Mouse (Mus musculus): ENCODE results near the gene Ptprj.

The Ptprj gene

GRCm38 (mm10) chr2:90522455-90522854 is 58.0 kb downstream of the Ptprj start:
- DNase-seq (ENCODE audit: low spot score), result no peak

DNA sequence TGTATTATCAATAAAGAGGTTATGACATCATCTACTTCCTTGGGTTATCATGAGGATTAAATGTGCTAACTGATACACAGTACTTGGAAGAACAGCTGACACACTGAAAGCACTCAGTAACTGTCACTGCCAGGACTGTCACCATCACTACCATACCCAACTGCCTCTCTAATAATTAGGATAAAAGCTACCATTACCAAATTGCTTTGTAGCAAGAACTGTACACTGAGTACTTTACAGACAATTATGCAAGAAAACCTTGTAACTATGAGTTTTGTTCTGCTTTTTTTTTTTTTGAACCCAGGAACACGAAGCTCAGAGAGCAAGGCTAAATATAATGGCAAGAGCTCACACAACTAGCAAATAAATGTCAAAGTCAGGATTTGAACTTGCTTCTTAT is 58.5 kb downstream of the Ptprj start:
- no peak for DNase-seq (ENCODE audit: low spot score)

DNA sequence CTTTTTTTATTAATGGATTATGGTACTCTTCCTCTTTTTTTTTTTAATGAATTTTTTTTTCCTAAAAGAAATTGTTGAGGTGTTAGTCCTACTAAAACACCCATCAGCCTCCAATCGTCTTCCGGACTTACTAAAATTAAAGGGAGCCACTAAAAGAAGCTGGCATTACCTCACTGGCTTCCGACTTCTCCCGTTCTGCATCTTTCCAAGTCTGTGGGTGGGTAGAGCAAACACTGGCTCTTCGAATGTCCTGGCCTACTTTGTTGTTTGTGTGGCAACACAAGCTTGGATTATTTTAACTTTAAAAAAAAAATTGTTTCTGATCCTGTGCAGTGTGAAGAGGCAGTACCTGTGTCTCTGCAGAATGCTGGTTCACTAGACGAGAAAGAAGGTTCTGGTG is 62.2 kb downstream of the Ptprj start:
- DNase-seq (ENCODE audit: low spot score), result no peak

DNA sequence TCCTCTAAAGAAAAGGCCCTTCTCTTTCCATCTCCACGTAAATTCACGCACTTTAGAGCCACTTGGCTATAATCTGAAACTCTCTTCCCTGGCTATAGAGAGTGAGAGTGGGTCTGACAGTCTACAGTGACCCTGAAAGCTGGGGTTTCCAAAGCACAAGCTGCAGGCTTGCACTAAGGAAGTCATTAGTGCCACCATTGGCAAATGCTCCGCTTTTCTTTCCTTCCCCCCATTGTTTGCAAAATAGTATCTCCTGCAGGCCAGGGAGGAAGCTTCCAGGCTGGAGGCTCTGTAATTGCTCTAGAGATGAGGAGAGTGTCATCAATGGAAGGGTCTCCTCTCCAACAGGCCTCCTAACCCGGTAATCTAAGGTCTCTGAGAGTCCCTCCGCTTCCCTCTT is 65.5 kb downstream of the Ptprj start:
- DNase-seq (ENCODE audit: low spot score), result no peak

GRCm38 (mm10) chr2:90509268-90509667 is 71.2 kb downstream of the Ptprj start:
- DNase-seq (ENCODE audit: low spot score), result no peak

GRCm38 (mm10) chr2:90506143-90506542 is 74.3 kb downstream of the Ptprj start:
- DNase-seq (ENCODE audit: low spot score), result no peak

GRCm38 (mm10) chr2:90504731-90505171 is 75.7 kb downstream of the Ptprj start:
- no peak for DNase-seq (ENCODE audit: low spot score)

DNA sequence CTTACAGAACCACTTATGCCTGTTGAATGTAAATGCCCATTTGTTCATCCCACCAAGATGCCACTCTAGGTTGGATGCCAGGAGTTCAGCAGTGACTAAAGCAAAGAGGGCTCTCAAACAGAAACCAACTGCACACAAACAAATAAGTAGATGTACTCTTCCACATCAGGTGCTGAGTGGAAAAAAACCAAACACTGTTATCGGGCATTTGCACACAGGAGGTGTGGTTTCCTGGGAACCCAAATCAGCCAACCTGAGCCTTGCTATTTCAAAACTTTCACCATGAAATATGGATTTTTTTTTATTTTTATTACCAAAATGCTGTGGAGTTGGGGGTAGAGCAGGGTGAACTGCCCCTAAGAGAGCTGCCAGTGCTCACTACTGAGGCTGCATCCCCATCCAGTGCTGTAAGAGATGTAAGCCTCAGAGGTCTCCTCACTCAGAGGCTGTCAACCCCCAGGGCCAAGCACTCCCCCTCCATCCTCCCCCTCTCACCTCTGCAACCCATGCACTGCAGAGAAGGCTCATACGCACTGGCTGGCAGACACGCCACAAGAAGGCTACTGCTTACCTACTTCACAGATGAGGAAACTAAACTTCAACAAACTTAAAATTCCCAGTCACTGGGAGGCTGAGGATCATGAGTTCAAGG is 77.1 kb downstream of the Ptprj start:
- no peak for DNase-seq (ENCODE audit: low spot score)

DNA sequence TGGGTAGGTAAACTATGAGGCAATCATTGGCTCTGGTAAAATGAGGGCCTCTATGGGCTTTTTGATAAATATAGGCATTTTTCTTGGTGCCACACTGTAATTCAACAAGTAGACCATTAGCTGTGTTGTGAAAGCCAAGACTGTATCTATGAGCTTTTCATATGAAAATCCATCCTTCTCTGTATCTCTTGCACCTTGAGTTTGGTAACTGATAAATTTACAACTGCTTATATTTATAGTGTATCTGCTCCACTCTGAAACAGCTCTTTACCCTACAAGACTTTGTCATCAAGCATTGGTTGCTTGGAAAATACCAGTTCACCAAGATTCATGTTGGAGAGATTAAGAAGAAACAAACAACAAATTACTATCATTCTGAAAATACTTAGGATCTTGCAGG is 77.7 kb downstream of the Ptprj start:
- DNase-seq (ENCODE audit: low spot score), result no peak

DNA sequence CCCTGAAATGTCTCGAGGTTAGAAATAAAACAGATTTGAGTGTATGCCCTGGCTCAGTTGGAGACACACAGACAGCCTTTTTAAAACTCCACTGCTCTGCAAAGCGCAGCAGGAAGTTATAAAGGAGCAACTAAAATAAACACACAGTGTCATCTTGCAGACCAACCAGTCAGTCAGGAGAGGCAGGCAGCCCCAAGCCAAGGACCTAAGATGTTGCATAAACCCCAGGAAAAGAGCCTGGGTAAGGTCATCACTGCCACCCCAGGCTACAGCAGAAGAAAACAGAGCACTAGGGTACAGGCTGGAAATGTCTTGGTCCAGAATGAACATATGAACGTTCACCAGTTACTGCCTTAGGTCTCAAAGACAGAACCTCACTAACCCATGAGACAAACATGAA is 78.7 kb downstream of the Ptprj start:
- no peak for DNase-seq (ENCODE audit: low spot score)

- DNase-seq (ENCODE audit: low spot score), result no peak
These were observed 79.6 kb downstream of the Ptprj start for GRCm38 (mm10) chr2:90500892-90501291.

DNA sequence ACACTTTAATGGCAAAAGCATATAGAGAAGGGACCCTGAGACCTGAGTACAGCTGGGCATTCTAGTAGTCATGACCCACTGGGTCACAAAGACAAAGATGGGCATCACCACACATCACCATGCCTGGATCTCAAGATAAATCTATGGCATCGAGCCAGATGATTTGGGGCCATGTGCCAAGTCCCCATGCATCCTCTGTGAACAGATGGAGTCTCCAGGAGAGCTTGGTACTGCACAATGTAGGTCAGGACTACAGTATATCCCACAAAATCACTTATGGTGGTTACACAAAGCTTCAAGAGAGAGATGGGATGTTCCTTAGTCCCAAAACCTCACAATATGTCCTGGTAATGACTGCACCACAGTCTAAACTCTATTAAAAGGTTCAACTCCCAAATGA is 81.4 kb downstream of the Ptprj start:
- no peak for DNase-seq (ENCODE audit: low spot score)

- no peak for DNase-seq (ENCODE audit: low spot score)
These were observed 82.9 kb downstream of the Ptprj start for GRCm38 (mm10) chr2:90497551-90497950.

- no peak for DNase-seq (ENCODE audit: low spot score)
These were observed 83.8 kb downstream of the Ptprj start for GRCm38 (mm10) chr2:90496680-90497074.

DNA sequence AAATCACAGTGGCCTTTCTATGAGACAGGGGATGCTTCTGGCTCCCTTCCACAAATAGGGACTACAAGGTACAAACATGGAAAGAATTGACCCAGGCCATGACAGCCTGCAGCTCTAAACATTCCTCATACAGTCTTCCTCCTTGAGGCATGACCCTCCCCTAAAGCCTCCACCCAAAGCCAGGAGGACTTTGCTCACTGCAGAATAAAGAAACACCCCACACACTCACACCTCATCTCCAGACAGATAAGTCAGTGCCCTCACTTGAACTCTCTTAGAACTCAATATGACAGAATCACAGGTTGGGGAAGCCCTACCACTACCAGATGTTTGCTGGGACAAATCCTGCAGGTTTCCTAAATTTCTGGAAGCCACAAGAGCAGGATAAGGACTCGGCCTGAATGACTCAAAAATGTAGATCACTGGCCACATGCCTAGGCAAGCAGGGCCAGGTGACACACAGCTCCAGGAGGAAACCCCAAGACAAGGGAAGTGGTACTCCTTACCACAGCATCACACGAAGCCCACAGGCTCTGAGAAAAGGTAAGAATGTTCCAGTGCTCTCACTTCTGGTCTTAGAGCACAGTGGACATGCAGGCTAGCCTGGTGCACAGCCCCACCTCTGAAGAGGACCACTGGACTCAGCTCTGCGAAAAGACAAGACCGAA is 84.3 kb downstream of the Ptprj start:
- DNase-seq (ENCODE audit: low spot score), result no peak

DNA sequence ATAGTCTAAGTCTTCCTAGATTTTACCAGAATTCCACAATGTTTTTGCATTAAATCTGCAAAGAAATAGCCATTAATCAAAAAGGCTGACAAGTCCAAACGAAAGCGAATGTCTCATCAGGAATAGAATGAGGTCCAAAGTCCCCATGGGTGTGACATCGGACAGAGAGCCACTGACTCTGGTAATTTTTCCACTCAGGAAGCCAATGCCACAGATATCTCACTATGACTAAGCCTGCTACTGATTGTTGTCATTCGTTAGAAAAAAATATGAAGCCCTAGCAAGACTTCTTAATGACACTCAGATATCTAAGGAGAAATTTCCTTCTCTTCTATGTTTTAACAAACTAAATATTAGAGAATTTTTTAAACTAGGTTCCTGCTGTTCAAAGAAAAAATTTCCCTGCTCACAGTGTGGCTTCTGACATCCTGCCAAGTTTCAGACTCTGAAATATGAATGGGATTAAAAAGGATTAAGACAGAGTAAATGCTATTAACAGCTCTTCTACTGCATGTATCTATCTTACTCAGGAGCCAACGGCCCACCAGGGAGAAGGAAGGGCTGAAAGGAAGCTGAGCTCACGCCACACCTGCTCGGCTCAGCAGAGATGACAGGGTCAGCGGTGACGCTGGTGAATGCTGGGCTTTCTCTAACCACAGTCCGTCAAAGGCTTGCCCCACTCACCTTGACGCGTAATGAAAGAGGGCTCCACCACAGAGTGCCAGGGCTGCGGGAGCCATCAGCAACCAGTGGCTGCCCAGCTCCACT is 90.0 kb downstream of the Ptprj start:
- no peak for DNase-seq (ENCODE audit: low spot score)

GRCm38 (mm10) chr2:90489839-90490238 is 90.6 kb downstream of the Ptprj start:
- DNase-seq (ENCODE audit: low spot score), result no peak

- no peak for DNase-seq (ENCODE audit: low spot score)
These were observed 91.5 kb downstream of the Ptprj start for GRCm38 (mm10) chr2:90488690-90489590.

GRCm38 (mm10) chr2:90487471-90488238 is 92.8 kb downstream of the Ptprj start:
- no peak for DNase-seq (ENCODE audit: low spot score)

- no peak for DNase-seq (ENCODE audit: low spot score)
These were observed 94.2 kb downstream of the Ptprj start for GRCm38 (mm10) chr2:90486226-90486755.

- no peak for DNase-seq (ENCODE audit: low spot score)
These were observed 98.9 kb downstream of the Ptprj start for GRCm38 (mm10) chr2:90481505-90481904.

Measured in urinary bladder, postnatal 25 days (tissue).